Mouse (Mus musculus) stomach, embryonic 14.5 days (tissue): Measurements from ENCODE around the gene Itpr1. TPM values are rescaled to one million over a fixed set of nuclear protein-coding genes. Genes with fewer than 3 reads are reported as not detected.

ENCODE experiments used
- ATAC-seq: fragments of 200-750 bp; cut with Nextera tagmentation; 2 replicates; pipeline ENCODE4 v1.8.0; 2017; ENCODE audit warnings: low read depth, moderate TSS enrichment; ENCODE audit not compliant: insufficient number of reproducible peaks, insufficient read depth, low FRiP score
- H3K27ac ChIP-seq: fragments of 300-500 bp; sonication (generic); 2 replicates; pipeline ENCODE4 v1.5.1; 2014; ENCODE audit warnings: mild to moderate bottlenecking, low read length, moderate library complexity, mixed read lengths
- H3K27me3 ChIP-seq: fragments of 300-500 bp; sonication (generic); 2 replicates; pipeline ENCODE4 v1.6.1; 2014; ENCODE audit warnings: low read length, control low read depth, mixed read lengths; ENCODE audit not compliant: control insufficient read depth, insufficient read depth
- H3K36me3 ChIP-seq: fragments of 300-500 bp; sonication (generic); 2 replicates; pipeline ENCODE4 v1.6.1; 2014; ENCODE audit warnings: mild to moderate bottlenecking, control low read depth, low read length, moderate library complexity, mixed read lengths; ENCODE audit not compliant: control insufficient read depth, insufficient read depth
- H3K4me1 ChIP-seq: fragments of 300-500 bp; sonication (generic); 2 replicates; pipeline ENCODE4 v1.6.1; 2014; ENCODE audit warnings: low read length, control low read depth, mixed read lengths; ENCODE audit not compliant: control insufficient read depth, insufficient read depth
- H3K4me2 ChIP-seq: fragments of 300-500 bp; sonication (generic); replicated peaks from 2 replicates; pipeline ENCODE4 v1.6.1; 2014; ENCODE audit warnings: low read depth, low read length, control low read depth
- H3K4me3 ChIP-seq: fragments of 300-500 bp; sonication (generic); 2 replicates; pipeline ENCODE4 v1.5.1; 2014; ENCODE audit warnings: low read depth, low read length, control low read depth
- H3K9ac ChIP-seq: fragments of 300-500 bp; sonication (generic); replicated peaks from 2 replicates; pipeline ENCODE4 v1.6.1; 2014; ENCODE audit warnings: low read depth, mild to moderate bottlenecking, control low read depth, low read length, moderate library complexity, mixed read lengths
- H3K9me3 ChIP-seq: fragments of 300-500 bp; sonication (generic); 2 replicates; pipeline ENCODE4 v1.6.1; 2016; ENCODE audit warnings: low read depth, low read length, control low read depth; ENCODE audit not compliant: control insufficient read depth
- whole genome bisulfite sequencing: fragments of 180-500 bp; shearing (Covaris S2); extraction: QIAGEN DNeasy Blood & Tissue Kit; methylation state at CpG from one replicate; pipeline ENCODE4 v1.1.7; 2014; 5-methylcytosine and 5-hydroxymethylcytosine counted together
- polyA plus RNA-seq: library from polyadenylated mRNA; unstranded; fragments of >200 nt; fragmentation: Nextera tagmentation; extraction: Ambion mirVana; gene quantifications from 2 replicates; pipeline ENCODE4 v1.2.1, GENCODE M21; 2014

The Itpr1 gene
- polyA plus RNA-seq: 13.4 and 13.5 TPM in 2 replicates

- Histone ChIP-seq H3K9ac (peak within 1 kb of the TSS; percentile 50), H3K27me3 (no peaks in the 10 kb centered on the region), H3K36me3 (no peaks in the 10 kb centered on the region), H3K27ac (peak within 1 kb of the TSS; percentile 69), H3K4me1 (peaks cover 19% of the 10 kb centered on the region), H3K4me3 (peak within 1 kb of the TSS; percentile 72), H3K9me3 (no peaks in the 10 kb centered on the region), H3K4me2 (peak within 1 kb of the TSS; percentile 71)
- WGBS: under 1% methylated on average over 27 of the region's 27 CpGs
- ATAC-seq: peak; percentile 100
Observed at GRCm38 (mm10) chr6:108212881-108213295, at the start of gene Itpr1. Gene Itpr1, plus strand, starts transcription at chr6:108213096.

- Histone ChIP-seq H3K4me2 (no peak overlapping the region), H3K9ac (no peak overlapping the region), H3K4me3 (no peak overlapping the region), H3K36me3 (no peaks in the 10 kb centered on the region), H3K27ac (no peak overlapping the region), H3K27me3 (no peaks in the 10 kb centered on the region), H3K4me1 (peaks cover 6% of the 10 kb centered on the region; the same call in 1 of the 2 replicates), H3K9me3 (no peaks in the 10 kb centered on the region)
- 79% methylated on average over 5 of the region's 5 CpGs for WGBS
- ATAC-seq: no peak
Observed at GRCm38 (mm10) chr6:108164935-108165334, 48.0 kb upstream of the Itpr1 start.

GRCm38 (mm10) chr6:108165598-108165997 lies 47.3 kb upstream of the Itpr1 start:
- no peak overlapping the region for H3K9ac ChIP-seq
- H3K27me3 ChIP-seq: no peaks in the 10 kb centered on the region
- no peaks in the 10 kb centered on the region for H3K9me3 ChIP-seq
- no peak for ATAC-seq
- no peak overlapping the region for H3K4me3 ChIP-seq
- no peak overlapping the region for H3K4me2 ChIP-seq
- 79% methylated on average over 2 of the region's 2 CpGs for WGBS
- H3K27ac ChIP-seq: no peak overlapping the region
- H3K36me3 ChIP-seq: no peaks in the 10 kb centered on the region
- peaks cover 2% of the 10 kb centered on the region; the same call in 1 of the 2 replicates for H3K4me1 ChIP-seq

- Histone ChIP-seq H3K9me3 (no peaks in the 10 kb centered on the region), H3K36me3 (no peaks in the 10 kb centered on the region), H3K9ac (no peak overlapping the region), H3K4me3 (no peak overlapping the region), H3K27me3 (no peaks in the 10 kb centered on the region), H3K27ac (no peak overlapping the region), H3K4me2 (no peak overlapping the region), H3K4me1 (no peaks in the 10 kb centered on the region)
- ATAC-seq: no peak
- WGBS: 80% methylated on average over 7 of the region's 7 CpGs
Observed at GRCm38 (mm10) chr6:108167946-108168680, 44.8 kb upstream of the Itpr1 start.

GRCm38 (mm10) chr6:108168723-108169122 lies 44.2 kb upstream of the Itpr1 start:
- H3K9me3 ChIP-seq: no peaks in the 10 kb centered on the region
- no peak overlapping the region for H3K4me2 ChIP-seq
- 90% methylated on average over 6 of the region's 6 CpGs for WGBS
- no peak overlapping the region for H3K27ac ChIP-seq
- H3K36me3 ChIP-seq: no peaks in the 10 kb centered on the region
- ATAC-seq: no peak
- H3K4me1 ChIP-seq: no peaks in the 10 kb centered on the region
- no peak overlapping the region for H3K9ac ChIP-seq
- H3K4me3 ChIP-seq: no peak overlapping the region
- no peaks in the 10 kb centered on the region for H3K27me3 ChIP-seq

- H3K27ac ChIP-seq: no peak overlapping the region
- no peaks in the 10 kb centered on the region for H3K9me3 ChIP-seq
- H3K36me3 ChIP-seq: no peaks in the 10 kb centered on the region
- ATAC-seq: no peak
- no peaks in the 10 kb centered on the region for H3K27me3 ChIP-seq
- no peak overlapping the region for H3K4me2 ChIP-seq
- H3K9ac ChIP-seq: no peak overlapping the region
- no peak overlapping the region for H3K4me3 ChIP-seq
- H3K4me1 ChIP-seq: no peaks in the 10 kb centered on the region
- WGBS: 85% methylated on average over 3 of the region's 3 CpGs
Observed at GRCm38 (mm10) chr6:108169466-108169865, 43.4 kb upstream of the Itpr1 start.

GRCm38 (mm10) chr6:108172219-108172618 lies 40.7 kb upstream of the Itpr1 start:
- Histone ChIP-seq H3K9ac (no peak overlapping the region), H3K27ac (no peak overlapping the region), H3K27me3 (no peaks in the 10 kb centered on the region), H3K4me2 (no peak overlapping the region), H3K36me3 (no peaks in the 10 kb centered on the region; the same call in 1 of the 2 replicates), H3K9me3 (no peaks in the 10 kb centered on the region), H3K4me1 (no peaks in the 10 kb centered on the region), H3K4me3 (no peak overlapping the region)
- 97% methylated on average over 1 of the region's 1 CpGs for WGBS
- ATAC-seq: no peak

- Histone ChIP-seq H3K27ac (no peak overlapping the region), H3K4me2 (no peak overlapping the region), H3K4me1 (no peaks in the 10 kb centered on the region), H3K9me3 (no peaks in the 10 kb centered on the region), H3K36me3 (no peaks in the 10 kb centered on the region; the same call in 1 of the 2 replicates), H3K4me3 (no peak overlapping the region), H3K27me3 (no peaks in the 10 kb centered on the region), H3K9ac (no peak overlapping the region)
- 94% methylated on average over 3 of the region's 3 CpGs for WGBS
- no peak for ATAC-seq
Observed at GRCm38 (mm10) chr6:108174181-108174580, 38.7 kb upstream of the Itpr1 start.
